Mouse (Mus musculus) hindbrain, postnatal 0 days (tissue): ENCODE data around the gene Pspc1. TPM values are rescaled to one million over a fixed set of nuclear protein-coding genes. Genes with fewer than 3 reads are reported as not detected.

Experiments used
- ATAC-seq: fragments of 200-750 bp; cut with Nextera tagmentation; 2 replicates; pipeline ENCODE4 v1.8.0; 2017; ENCODE audit warnings: mild to moderate bottlenecking, moderate TSS enrichment, moderate library complexity
- DNase-seq: peaks from one replicate; pipeline ENCODE4 v3.0.0-alpha.2; 2015; ENCODE audit warnings: low spot score
- H3K27ac ChIP-seq: fragments of 300-500 bp; sonication (generic); 2 replicates; pipeline ENCODE4 v1.5.1; 2014; ENCODE audit warnings: mild to moderate bottlenecking
- H3K27me3 ChIP-seq: fragments of 300-500 bp; sonication (generic); 2 replicates; pipeline ENCODE4 v1.6.1; 2014; ENCODE audit warnings: low read length, mixed read lengths; ENCODE audit not compliant: insufficient read depth
- H3K36me3 ChIP-seq: fragments of 300-500 bp; sonication (generic); 2 replicates; pipeline ENCODE4 v1.6.1; 2014; ENCODE audit warnings: low read length, mixed read lengths; ENCODE audit not compliant: insufficient read depth
- H3K4me1 ChIP-seq: fragments of 300-500 bp; sonication (generic); 2 replicates; pipeline ENCODE4 v1.6.1; 2014; ENCODE audit warnings: antibody characterized with exemption, low read length, mixed read lengths; ENCODE audit not compliant: insufficient read depth
- H3K4me2 ChIP-seq: fragments of 300-500 bp; sonication (generic); 2 replicates; pipeline ENCODE4 v1.6.1; 2014; ENCODE audit warnings: low read depth, mild to moderate bottlenecking, low read length, moderate library complexity, mixed read lengths
- H3K4me3 ChIP-seq: fragments of 300-500 bp; sonication (generic); 2 replicates; pipeline ENCODE4 v1.5.1; 2014; ENCODE audit warnings: low read length
- H3K9ac ChIP-seq: fragments of 300-500 bp; sonication (generic); replicated peaks from 2 replicates; pipeline ENCODE4 v1.6.1; 2014; ENCODE audit warnings: mild to moderate bottlenecking, low read length, moderate library complexity, mixed read lengths
- H3K9me3 ChIP-seq: fragments of 300-500 bp; sonication (generic); 2 replicates; pipeline ENCODE4 v1.6.1; 2016; ENCODE audit warnings: low read length, mixed read lengths
- CTCF ChIP-seq: IDR thresholded peaks from 2 replicates; pipeline ENCODE4 v1.5.1; 2016; ENCODE audit warnings: antibody characterized with exemption, control low read depth, low read depth
- WGBS: fragments of 180-500 bp; shearing (Covaris S2); extraction: QIAGEN DNeasy Blood & Tissue Kit; methylation state at CpG from one replicate; pipeline ENCODE4 v1.1.7; 2014; 5-methylcytosine and 5-hydroxymethylcytosine counted together
- polyA plus RNA-seq: library from polyadenylated mRNA; unstranded; fragments of >200 nt; fragmentation: Nextera tagmentation; extraction: Ambion mirVana; gene quantifications from 2 replicates; pipeline ENCODE4 v1.2.1, GENCODE M21; 2015
- total RNA-seq: library from RNA; depleted of rRNA; stranded (reverse); fragments of >200 nt; gene quantifications from 2 replicates; pipeline ENCODE4 v1.2.3, GENCODE M21; 2014; rRNA removed

Gene Pspc1
- total and polyA plus RNA-seq, 2 experiments from 2014 or later, result 32.8 to 42.0 TPM

DNA sequence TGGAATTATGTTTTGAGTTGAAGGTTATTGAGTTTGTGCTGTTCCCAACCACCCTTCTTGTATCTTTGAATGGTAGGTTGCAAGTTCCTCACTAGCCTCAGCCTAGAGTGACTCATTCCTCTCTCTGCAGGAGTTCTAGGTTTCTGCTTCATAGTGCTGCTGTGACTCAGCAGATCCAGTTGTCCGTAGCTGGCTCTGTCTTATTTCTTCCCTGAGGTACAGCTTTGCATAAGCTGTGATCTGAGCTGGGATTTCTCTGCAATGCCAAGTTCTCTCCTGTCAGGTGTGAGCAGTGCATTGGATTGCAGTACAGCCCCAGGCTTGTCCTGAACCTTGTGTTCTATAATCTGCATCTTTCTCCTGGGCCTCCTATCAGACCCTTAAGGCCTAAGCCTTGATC lies 88.3 kb downstream of the Pspc1 start:
- Histone ChIP-seq H3K4me3 (no peak overlapping the region), H3K4me1 (no peaks in the 10 kb centered on the region), H3K4me2 (no peak overlapping the region), H3K27me3 (no peaks in the 10 kb centered on the region), H3K9ac (no peak overlapping the region), H3K27ac (no peak overlapping the region), H3K9me3 (no peaks in the 10 kb centered on the region), H3K36me3 (peaks cover 62% of the 10 kb centered on the region)
- no peak for DNase-seq
- ATAC-seq, result no peak
- no peak for TF ChIP-seq CTCF
- 69% methylated on average over 1 of the region's 1 CpGs for WGBS

DNA sequence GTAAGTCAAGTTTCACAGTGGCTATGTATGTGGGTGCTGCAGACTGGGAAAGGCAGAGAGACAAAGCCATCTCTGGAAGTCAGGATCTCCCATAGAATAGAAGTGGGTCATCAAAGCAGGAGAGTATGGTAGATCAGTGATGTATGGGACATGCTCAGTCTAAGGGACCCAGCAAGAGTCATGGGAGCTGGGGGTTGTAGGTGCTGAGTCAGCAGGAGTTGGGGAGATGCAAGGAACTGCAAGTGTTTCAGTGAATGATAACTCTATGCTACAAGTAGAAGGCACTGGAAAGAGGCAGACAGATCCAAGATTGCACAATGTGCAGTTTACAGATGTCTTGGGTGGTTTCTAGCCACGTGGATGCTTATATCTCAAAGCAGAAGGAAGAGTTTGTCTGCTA lies 89.0 kb downstream of the Pspc1 start:
- 91% methylated on average over 1 of the region's 1 CpGs for whole genome bisulfite sequencing
- Histone ChIP-seq H3K4me1 (no peaks in the 10 kb centered on the region), H3K4me2 (no peak overlapping the region), H3K36me3 (peaks cover 65% of the 10 kb centered on the region), H3K9ac (no peak overlapping the region), H3K4me3 (no peak overlapping the region), H3K9me3 (no peaks in the 10 kb centered on the region), H3K27me3 (no peaks in the 10 kb centered on the region), H3K27ac (no peak overlapping the region)
- ATAC-seq (no peak), DNase-seq (no peak)
- TF ChIP-seq CTCF, result no peak

DNA sequence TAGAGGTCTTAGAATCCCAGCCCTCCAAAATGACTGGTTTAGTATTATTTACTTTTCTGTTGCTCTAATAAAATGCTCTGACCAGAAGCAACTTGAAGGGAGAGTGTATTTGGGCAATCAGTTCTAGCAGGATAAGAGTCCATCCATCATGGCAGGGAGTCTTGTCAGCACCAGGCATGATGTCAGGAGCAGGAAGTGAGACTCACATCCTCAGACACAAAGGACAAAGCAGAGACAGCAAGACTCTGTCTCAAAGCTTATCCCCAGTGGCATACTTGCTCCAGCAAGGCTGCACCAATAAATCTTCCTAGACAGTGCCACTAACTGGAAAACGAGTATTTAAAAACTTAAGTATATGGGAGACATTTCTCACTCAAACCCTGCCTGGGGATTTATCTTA lies 92.7 kb downstream of the Pspc1 start:
- Histone ChIP-seq H3K4me1 (no peaks in the 10 kb centered on the region), H3K4me3 (no peak overlapping the region), H3K27ac (no peak overlapping the region), H3K27me3 (no peaks in the 10 kb centered on the region), H3K9me3 (no peaks in the 10 kb centered on the region), H3K4me2 (no peak overlapping the region), H3K36me3 (peaks cover 35% of the 10 kb centered on the region), H3K9ac (no peak overlapping the region)
- DNase-seq (no peak), ATAC-seq (no peak)
- 56% methylated on average over 1 of the region's 1 CpGs for WGBS
- TF ChIP-seq CTCF, result no peak

Other genes starting within 250 kb of the Pspc1 start
- 1.1 and 8.0 TPM in 2 replicates for gene Cenpj, start 202.9 kb downstream of the Pspc1 start, total RNA-seq
- gene Cenpj, start 202.9 kb downstream of the Pspc1 start, polyA plus RNA-seq, result 3.4 and 3.8 TPM in 2 replicates
- 0.78 and 1.5 TPM in 2 replicates for gene Parp4, start 202.7 kb downstream of the Pspc1 start, total RNA-seq
- 1.6 and 1.8 TPM in 2 replicates for gene Parp4, start 202.7 kb downstream of the Pspc1 start, polyA plus RNA-seq
- 13.7 and 20.8 TPM in 2 replicates for gene Mphosph8, start 110.1 kb downstream of the Pspc1 start, total RNA-seq
- gene Mphosph8, start 110.1 kb downstream of the Pspc1 start, polyA plus RNA-seq, result 36.4 and 42.6 TPM in 2 replicates
- 12.1 and 12.4 TPM in 2 replicates for gene Zmym5, start 33.4 kb upstream of the Pspc1 start, total RNA-seq
- gene Zmym5, start 33.4 kb upstream of the Pspc1 start, polyA plus RNA-seq, result 25.3 and 25.9 TPM in 2 replicates
- gene Zmym2, start 108.3 kb upstream of the Pspc1 start, total RNA-seq, result 27.3 and 37.1 TPM in 2 replicates
- gene Zmym2, start 108.3 kb upstream of the Pspc1 start, polyA plus RNA-seq, result 28.5 TPM in 2 replicates